Mouse (Mus musculus): ENCODE measurements around the gene Gm15517.

GRCm38 (mm10) chr7:44291418-44291817, 30.2 kb downstream of the Gm15517 start:
- TF ChIP-seq CTCF (IDR thresholded peaks at IDR 0.05; ENCODE audit: low read depth, low read length) (no peak), POLR2A (IDR thresholded peaks at IDR 0.05; ENCODE audit: extremely low read depth, insufficient read depth, low read length) (no peak)
